Mouse (Mus musculus): ENCODE data around the gene Cdk8. TPM values are rescaled to one million over a fixed set of nuclear protein-coding genes. Genes with fewer than 3 reads are reported as not detected.

Gene Cdk8
- total RNA-seq, 1 experiment from 2014 or later: 107 TPM

DNA sequence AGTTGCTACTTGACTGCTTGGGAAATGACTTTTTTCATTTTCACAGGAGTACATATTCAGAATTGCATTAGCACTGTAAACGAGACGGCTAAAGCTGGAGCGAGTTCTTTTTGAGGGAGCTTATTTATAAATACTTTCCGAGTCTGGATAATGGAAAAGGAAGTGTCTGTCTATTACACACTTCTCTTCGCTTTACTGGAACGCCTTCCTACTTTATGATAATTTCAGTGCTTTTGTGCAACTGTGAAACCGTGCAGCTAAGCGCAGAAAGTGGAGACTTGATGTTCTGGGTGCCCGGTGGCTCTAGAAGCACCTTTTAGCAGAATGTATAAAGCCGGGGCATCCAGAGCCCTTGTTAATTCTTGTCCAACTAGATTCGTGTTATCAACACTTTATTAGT is 1.8 kb downstream of the Cdk8 start:
- DNase-seq: no peak

- DNase-seq: no peak
Observed at GRCm38 (mm10) chr5:146234336-146234735, 3.3 kb downstream of the Cdk8 start.

DNA sequence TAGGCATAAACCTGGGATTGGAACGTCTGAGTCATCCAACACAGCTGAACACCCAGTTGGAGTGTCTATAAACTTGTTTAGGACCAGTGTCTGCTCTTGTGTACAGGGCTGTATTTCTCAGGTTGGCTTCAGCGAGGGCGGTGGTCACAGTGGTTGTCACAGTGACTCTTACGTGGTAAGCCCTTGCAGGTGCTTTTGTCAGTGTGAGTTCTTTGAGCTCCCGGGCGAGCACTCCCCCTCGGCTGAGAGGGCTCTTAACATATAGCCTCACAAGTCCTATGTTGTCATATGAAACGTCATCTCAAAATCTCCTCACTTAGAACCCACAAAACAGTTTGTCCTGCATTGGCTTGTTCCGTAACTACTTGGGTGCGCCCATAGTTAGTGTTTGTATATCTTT is 7.2 kb downstream of the Cdk8 start:
- no peak for DNase-seq

DNA sequence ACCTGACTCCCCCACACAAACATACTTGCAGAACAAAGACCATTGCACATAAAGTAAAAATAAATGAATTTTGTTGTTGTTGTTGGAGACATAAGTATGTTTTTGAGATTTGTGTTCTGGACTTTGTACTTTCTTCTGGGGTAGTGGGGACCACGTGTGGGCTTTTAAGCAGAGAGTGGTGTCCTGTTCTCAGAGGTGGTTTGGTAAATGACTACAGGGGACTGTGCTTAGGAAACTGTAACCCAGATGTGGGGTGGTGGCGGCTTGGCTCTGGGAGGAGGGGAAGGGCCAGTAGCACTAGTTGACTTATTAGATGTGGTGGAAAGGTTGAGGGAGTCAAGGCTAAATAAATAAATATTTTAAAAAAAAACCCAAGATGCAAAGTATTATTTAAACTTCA is 9.7 kb downstream of the Cdk8 start:
- DNase-seq: no peak

- DNase-seq: no peak
Observed at GRCm38 (mm10) chr5:146241202-146241601, 10.2 kb downstream of the Cdk8 start.

DNA sequence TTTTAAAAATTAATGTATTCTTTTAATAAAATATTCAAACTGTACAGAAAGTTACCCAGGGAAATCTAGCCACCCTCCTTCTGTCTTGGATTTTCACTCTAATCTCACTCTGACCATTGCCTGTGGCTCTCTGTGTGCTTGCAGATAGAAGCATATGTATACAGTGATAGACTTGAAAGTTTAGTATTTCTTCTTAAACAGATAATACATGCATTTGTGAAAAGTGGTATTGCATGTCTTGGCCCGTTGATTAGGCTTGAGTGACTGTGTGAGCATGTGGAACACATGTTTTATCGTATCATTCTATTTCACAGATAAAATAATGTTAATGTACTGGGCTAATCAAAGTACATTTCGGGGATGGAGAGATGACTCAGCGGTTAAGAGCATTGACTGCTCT is 14.2 kb downstream of the Cdk8 start:
- no peak for DNase-seq

GRCm38 (mm10) chr5:146245646-146246370 is 14.8 kb downstream of the Cdk8 start:
- DNase-seq: no peak

DNA sequence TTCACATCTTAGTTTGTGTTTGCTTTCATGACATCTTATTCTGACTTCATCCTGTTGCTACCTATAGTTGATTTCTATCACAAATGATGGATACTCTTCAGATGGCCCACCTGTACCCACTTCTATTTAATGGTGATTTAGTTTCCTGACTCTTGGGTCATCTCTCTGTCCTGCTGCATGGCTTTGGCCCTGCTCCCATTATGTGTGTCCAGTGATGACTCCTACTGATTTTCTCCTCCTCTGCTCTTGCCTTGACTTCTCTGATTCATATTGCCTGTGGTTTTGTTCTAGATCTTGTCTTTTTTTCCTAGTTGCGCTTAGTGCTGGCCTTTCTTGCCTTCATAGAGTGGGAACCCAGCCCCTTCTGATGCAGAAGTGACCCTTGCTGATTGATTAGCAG is 15.4 kb downstream of the Cdk8 start:
- DNase-seq: no peak

- DNase-seq: no peak
Observed at GRCm38 (mm10) chr5:146247709-146248108, 16.7 kb downstream of the Cdk8 start.

- DNase-seq: no peak
Observed at GRCm38 (mm10) chr5:146248746-146249145, 17.7 kb downstream of the Cdk8 start.

- no peak for DNase-seq
Observed at GRCm38 (mm10) chr5:146250369-146251075, 19.5 kb downstream of the Cdk8 start.

DNA sequence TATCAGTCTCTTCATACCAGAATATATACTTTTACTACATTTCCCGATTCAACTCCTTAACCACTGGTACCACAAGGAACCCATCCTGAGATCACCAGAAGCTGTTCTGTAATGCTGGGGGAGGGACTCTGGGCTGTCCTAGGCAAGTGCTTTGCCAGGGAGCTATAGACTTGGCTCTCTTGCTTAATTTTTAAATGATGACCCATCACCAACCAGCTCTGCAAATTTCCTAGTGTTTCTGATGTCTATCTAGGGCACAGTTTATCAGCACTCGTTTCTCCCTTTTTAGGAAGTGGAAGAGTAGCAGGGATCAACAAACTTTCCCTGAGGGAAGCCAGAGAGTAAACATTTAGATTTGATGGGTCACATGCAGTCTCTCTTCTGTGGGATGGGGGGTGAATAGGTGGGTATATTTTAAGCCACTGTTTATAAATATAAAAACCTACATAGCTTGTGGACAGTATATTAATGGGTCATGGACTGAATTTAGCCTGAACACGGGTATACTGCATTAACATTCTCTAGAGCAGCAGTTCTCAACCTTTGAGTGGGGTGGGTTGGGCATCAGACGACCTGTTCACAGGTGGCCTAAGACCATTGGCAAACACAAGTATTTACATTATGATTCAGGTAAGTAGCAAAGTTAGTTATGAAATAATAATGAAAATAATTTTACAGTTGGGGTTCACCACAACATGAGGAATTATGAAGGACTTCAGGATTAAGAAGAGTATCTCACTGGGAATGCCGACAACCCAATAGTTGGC is 20.8 kb downstream of the Cdk8 start:
- no peak for DNase-seq

DNA sequence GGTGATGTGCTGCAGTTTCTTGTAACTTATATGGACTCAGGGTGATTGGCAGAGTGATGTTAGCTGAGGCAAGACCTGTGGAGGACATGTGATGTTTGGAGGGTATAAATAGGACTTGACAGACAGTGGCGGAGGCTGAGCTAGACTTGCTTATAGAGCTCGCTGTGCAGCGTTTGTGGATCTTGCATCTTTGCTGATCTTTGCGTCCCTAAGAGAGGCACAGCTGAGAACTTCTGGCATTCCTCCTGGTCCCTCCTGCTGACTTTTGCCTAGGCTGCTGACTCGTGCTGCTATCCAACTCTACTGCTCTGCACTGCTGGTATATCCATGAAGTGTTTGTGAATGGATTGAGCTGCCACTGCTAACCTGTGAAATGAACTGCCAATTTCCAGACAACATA is 22.6 kb downstream of the Cdk8 start:
- DNase-seq: no peak

DNA sequence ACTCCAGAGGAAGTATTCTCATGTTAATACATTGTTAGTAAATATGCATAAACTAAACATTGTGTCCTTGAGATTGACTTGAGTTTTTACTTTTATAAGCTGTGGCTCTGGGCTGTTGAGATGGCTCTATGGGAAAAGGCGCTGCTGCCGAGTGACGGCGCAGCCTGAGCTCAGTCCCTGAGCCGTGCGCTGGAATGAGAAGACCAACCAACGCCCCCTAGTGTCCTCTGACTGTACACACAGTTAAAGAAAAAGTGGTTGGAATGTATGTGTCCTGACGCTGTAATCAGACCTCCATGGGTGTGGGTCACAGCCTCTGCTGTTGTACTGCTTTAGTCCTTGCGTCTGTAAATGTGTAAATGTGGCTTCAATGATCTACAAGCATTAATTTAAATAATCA is 29.0 kb downstream of the Cdk8 start:
- DNase-seq: no peak

- no peak for DNase-seq
Observed at GRCm38 (mm10) chr5:146265934-146266591, 35.0 kb downstream of the Cdk8 start.

- no peak for DNase-seq
Observed at GRCm38 (mm10) chr5:146267776-146268175, 36.7 kb downstream of the Cdk8 start.

- DNase-seq: no peak
Observed at GRCm38 (mm10) chr5:146270593-146270992, 39.6 kb downstream of the Cdk8 start.

- DNase-seq: no peak
Observed at GRCm38 (mm10) chr5:146271662-146272061, 40.6 kb downstream of the Cdk8 start.

DNA sequence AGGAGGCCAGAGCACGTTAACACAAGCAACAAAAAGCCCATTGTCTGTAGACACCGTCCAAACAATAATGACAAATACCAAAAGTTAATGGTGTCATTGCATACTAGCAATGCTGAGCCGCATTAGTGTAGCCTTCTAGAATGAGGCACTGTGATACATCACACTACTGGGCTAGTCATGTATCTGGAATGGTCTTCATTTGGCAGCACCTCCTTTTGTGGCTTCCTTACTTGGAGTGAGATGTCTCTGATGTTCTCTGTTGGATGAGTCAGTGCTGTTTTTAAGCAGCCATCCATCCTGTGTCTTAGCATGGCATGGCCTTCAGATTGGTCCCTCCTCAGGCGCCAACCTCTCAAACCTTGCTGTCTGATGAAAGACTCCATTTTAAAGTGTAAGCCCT is 42.1 kb downstream of the Cdk8 start:
- DNase-seq: no peak

DNA sequence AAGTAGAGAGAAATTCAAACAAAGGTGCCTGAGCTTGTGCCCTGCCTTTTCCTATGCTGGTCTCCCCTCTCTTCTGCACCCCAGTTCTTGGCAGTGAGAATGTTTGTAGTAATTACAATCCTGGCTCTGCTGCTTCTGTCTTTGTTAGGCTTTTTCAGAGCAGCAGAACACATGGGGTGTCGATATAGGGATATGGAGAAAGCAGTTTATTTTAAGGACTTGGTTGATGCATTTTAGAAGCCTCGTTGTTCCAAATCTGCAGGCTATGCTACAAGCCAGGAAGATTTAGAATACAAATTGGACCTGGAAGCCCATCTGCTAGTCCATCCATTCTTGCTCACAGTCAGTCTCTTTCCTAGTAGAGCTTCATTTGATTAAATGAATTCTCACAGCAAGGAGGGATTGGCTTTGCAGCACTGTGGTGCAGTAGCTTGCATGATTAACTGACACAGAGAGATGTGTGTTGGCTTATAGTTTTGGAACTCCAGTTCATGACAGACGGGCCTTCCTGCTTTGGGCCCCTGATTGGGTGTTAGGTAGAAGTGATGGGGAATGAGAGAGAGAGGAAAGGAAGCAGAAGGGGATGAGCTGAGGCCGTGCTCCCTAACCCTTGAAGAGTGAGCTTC is 43.5 kb downstream of the Cdk8 start:
- DNase-seq: no peak

DNA sequence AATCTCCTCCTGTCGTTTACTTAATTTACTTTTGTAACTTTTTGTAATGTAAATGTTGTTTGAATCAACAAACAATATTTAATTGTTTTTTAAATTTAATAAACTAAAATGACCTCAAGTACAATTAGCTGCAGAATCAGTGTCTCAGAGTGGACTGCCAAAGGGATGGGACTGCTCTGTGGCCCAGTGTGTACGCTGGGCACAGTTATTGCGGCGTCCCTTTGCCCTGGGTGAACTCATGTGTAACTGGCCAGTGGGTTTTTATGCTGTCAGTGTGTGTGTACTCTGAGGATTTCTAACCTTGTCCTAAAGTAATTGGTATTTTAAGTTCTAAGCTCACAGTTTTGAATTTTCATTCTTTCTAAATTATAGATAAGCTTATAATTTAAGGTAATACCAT is 46.5 kb downstream of the Cdk8 start:
- DNase-seq: no peak

DNA sequence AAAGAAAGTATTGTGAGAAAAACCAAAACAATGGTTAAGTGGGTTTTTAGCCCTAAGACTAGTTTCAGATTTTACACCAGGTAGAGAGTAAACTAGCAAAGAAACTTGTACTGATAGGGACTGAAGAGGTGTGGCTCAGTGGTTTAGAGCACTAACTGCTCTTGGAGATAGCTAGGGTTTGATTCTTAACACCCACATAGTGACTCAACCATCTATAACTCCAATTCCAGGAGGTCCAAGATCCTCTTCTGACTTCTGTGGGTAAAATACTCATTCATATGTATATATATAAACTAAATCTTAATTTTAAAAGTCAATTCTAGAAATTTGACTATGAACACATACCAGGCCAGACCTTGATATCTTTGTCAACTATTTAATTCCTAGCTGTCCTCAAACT is 49.0 kb downstream of the Cdk8 start:
- no peak for DNase-seq
